Mouse (Mus musculus) neural tube, embryonic 12.5 days (tissue): Measurements from ENCODE around the gene Tlx1. TPM values are rescaled to one million over a fixed set of nuclear protein-coding genes. Genes with fewer than 3 reads are reported as not detected.

ENCODE experiments used
- ATAC-seq: fragments of 200-750 bp; cut with Nextera tagmentation; 2 replicates; pipeline ENCODE4 v1.8.0; 2017; ENCODE audit warnings: low read depth, mild to moderate bottlenecking, moderate TSS enrichment, moderate library complexity; ENCODE audit not compliant: low FRiP score
- H3K27ac ChIP-seq: fragments of 300-500 bp; sonication (generic); 2 replicates; pipeline ENCODE4 v1.5.1; 2016
- H3K27me3 ChIP-seq: fragments of 300-500 bp; sonication (generic); replicated peaks from 2 replicates; pipeline ENCODE4 v1.6.1; 2016; ENCODE audit warnings: mild to moderate bottlenecking
- H3K36me3 ChIP-seq: fragments of 300-500 bp; sonication (generic); 2 replicates; pipeline ENCODE4 v1.6.1; 2016; ENCODE audit warnings: mild to moderate bottlenecking
- H3K4me1 ChIP-seq: fragments of 300-500 bp; sonication (generic); 2 replicates; pipeline ENCODE4 v1.6.1; 2016
- H3K4me2 ChIP-seq: fragments of 300-500 bp; sonication (generic); replicated peaks from 2 replicates; pipeline ENCODE4 v1.6.1; 2016; ENCODE audit warnings: mild to moderate bottlenecking
- H3K4me3 ChIP-seq: fragments of 300-500 bp; sonication (generic); 2 replicates; pipeline ENCODE4 v1.5.1; 2016
- H3K9ac ChIP-seq: fragments of 300-500 bp; sonication (generic); 2 replicates; pipeline ENCODE4 v1.6.1; 2016; ENCODE audit warnings: mild to moderate bottlenecking
- H3K9me3 ChIP-seq: fragments of 300-500 bp; sonication (generic); 2 replicates; pipeline ENCODE4 v1.6.1; 2016; ENCODE audit warnings: mild to moderate bottlenecking
- WGBS: fragments of 180-500 bp; shearing (Covaris S2); methylation state at CpG from one replicate; pipeline ENCODE4 v1.1.7; 2016; 5-methylcytosine and 5-hydroxymethylcytosine counted together
- polyA plus RNA-seq: library from polyadenylated mRNA; unstranded; fragments of >200 nt; fragmentation: Nextera tagmentation; extraction: Ambion mirVana; gene quantifications from 2 replicates; pipeline ENCODE4 v1.2.1, GENCODE M21; 2016

Tlx1 gene
- polyA plus RNA-seq, 1 experiment from 2014 or later: 2.0 TPM

DNA sequence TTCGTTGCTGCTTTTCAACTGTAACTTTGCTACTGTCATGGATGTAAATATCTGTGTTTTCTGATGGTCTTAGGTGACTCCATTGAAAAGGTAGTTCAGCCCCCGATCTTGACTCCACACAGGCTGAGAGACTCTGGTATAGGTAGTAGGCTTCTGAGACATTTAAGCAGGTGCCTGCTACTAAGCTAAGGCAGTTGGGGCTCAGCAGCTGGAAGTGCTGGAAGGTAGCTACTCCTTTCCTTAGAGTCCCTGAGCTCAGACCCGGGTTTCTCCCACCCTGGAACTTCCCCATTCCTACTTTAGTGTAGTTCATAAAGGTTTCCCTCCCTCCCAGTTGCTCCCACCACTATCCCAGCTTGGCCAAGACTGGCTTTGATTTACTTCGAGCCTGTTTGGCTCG is 9.5 kb downstream of the Tlx1 start:
- no peak overlapping the region for H3K4me2 ChIP-seq
- no peaks in the 10 kb centered on the region for H3K36me3 ChIP-seq
- peaks cover 100% of the 10 kb centered on the region for H3K27me3 ChIP-seq
- H3K4me1 ChIP-seq: no peaks in the 10 kb centered on the region
- H3K27ac ChIP-seq: no peak overlapping the region
- H3K4me3 ChIP-seq: no peak overlapping the region
- ATAC-seq: no peak
- H3K9ac ChIP-seq: no peak overlapping the region
- WGBS: under 1% methylated on average over 5 of the region's 5 CpGs
- H3K9me3 ChIP-seq: no peaks in the 10 kb centered on the region

GRCm38 (mm10) chr19:45160523-45160922 is 10.0 kb downstream of the Tlx1 start:
- WGBS: under 1% methylated on average over 5 of the region's 5 CpGs
- Histone ChIP-seq H3K9me3 (no peaks in the 10 kb centered on the region), H3K9ac (no peak overlapping the region), H3K27ac (no peak overlapping the region), H3K36me3 (no peaks in the 10 kb centered on the region), H3K4me2 (no peak overlapping the region), H3K4me3 (no peak overlapping the region), H3K27me3 (peaks cover 100% of the 10 kb centered on the region), H3K4me1 (no peaks in the 10 kb centered on the region)
- no peak for ATAC-seq

GRCm38 (mm10) chr19:45161093-45161492 is 10.6 kb downstream of the Tlx1 start:
- no peak for ATAC-seq
- WGBS: under 1% methylated on average over 12 of the region's 12 CpGs
- H3K27me3 ChIP-seq: peaks cover 100% of the 10 kb centered on the region

GRCm38 (mm10) chr19:45162181-45162580 is 11.7 kb downstream of the Tlx1 start:
- Histone ChIP-seq H3K27me3 (peaks cover 98% of the 10 kb centered on the region), H3K4me2 (no peak overlapping the region), H3K27ac (no peak overlapping the region), H3K4me1 (no peaks in the 10 kb centered on the region), H3K9me3 (no peaks in the 10 kb centered on the region), H3K36me3 (no peaks in the 10 kb centered on the region), H3K4me3 (no peak overlapping the region), H3K9ac (no peak overlapping the region)
- 46% methylated on average over 7 of the region's 7 CpGs for WGBS
- ATAC-seq: no peak

More at GRCm38 (mm10) chr19:45161093-45161492, 10.6 kb downstream of the Tlx1 start:
- Histone ChIP-seq H3K4me3 (no peak overlapping the region), H3K27ac (no peak overlapping the region), H3K9me3 (no peaks in the 10 kb centered on the region), H3K9ac (no peak overlapping the region), H3K36me3 (no peaks in the 10 kb centered on the region), H3K4me2 (no peak overlapping the region), H3K4me1 (no peaks in the 10 kb centered on the region)

GRCm38 (mm10) chr19:45162871-45163270 is 12.4 kb downstream of the Tlx1 start:
- H3K4me3 ChIP-seq: no peak overlapping the region

DNA sequence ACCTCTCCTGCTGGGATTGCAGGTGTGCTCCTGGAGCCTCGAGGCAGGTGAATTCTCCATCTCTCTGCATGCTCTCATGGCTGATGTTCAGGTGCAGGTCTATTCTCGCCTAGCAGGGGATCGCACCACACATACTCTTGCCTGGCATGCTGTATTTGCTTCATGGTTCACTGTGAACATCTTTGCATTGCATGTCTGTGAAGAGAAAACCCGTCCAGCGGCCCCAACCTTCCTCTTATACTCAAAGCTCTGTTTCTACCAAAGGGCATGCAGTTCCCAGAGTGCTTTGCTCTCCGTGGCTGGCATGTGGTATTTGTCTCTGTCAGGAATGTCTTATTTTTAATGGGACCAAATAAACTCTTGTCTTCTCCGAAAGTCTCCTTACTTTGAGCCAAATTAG is 20.0 kb downstream of the Tlx1 start:
- Histone ChIP-seq H3K4me2 (no peak overlapping the region), H3K27me3 (peaks cover 51% of the 10 kb centered on the region), H3K9me3 (no peaks in the 10 kb centered on the region), H3K36me3 (no peaks in the 10 kb centered on the region), H3K4me3 (no peak overlapping the region), H3K4me1 (no peaks in the 10 kb centered on the region), H3K9ac (no peak overlapping the region), H3K27ac (no peak overlapping the region)
- WGBS: 77% methylated on average over 7 of the region's 7 CpGs
- ATAC-seq: no peak

More at GRCm38 (mm10) chr19:45162871-45163270, 12.4 kb downstream of the Tlx1 start:
- 6% methylated on average over 12 of the region's 12 CpGs for WGBS
- Histone ChIP-seq H3K27me3 (peaks cover 95% of the 10 kb centered on the region), H3K4me2 (no peak overlapping the region), H3K9me3 (no peaks in the 10 kb centered on the region), H3K36me3 (no peaks in the 10 kb centered on the region), H3K9ac (no peak overlapping the region), H3K27ac (no peak overlapping the region), H3K4me1 (no peaks in the 10 kb centered on the region)
- ATAC-seq: no peak

- H3K27me3 ChIP-seq: peaks cover 24% of the 10 kb centered on the region
- H3K9ac ChIP-seq: no peak overlapping the region
- peaks cover 4% of the 10 kb centered on the region for H3K4me1 ChIP-seq
- ATAC-seq: no peak
- H3K4me3 ChIP-seq: no peak overlapping the region
- no peak overlapping the region for H3K27ac ChIP-seq
- 61% methylated on average over 7 of the region's 7 CpGs for WGBS
- H3K9me3 ChIP-seq: no peaks in the 10 kb centered on the region
- H3K4me2 ChIP-seq: no peak overlapping the region
- H3K36me3 ChIP-seq: no peaks in the 10 kb centered on the region
Measured at GRCm38 (mm10) chr19:45174803-45175202, 24.3 kb downstream of the Tlx1 start.

GRCm38 (mm10) chr19:45176269-45176668 is 25.8 kb downstream of the Tlx1 start:
- Histone ChIP-seq H3K9me3 (no peaks in the 10 kb centered on the region), H3K36me3 (no peaks in the 10 kb centered on the region), H3K27ac (no peak overlapping the region), H3K4me2 (no peak overlapping the region), H3K4me1 (peaks cover 4% of the 10 kb centered on the region), H3K27me3 (peaks cover 20% of the 10 kb centered on the region), H3K4me3 (no peak overlapping the region), H3K9ac (no peak overlapping the region)
- WGBS: 74% methylated on average over 8 of the region's 8 CpGs
- no peak for ATAC-seq

- H3K4me1 ChIP-seq: peaks cover 4% of the 10 kb centered on the region
- H3K27me3 ChIP-seq: peaks cover 17% of the 10 kb centered on the region; the same call in 1 of the 2 replicates
- no peaks in the 10 kb centered on the region for H3K36me3 ChIP-seq
- no peak overlapping the region for H3K9ac ChIP-seq
- no peaks in the 10 kb centered on the region for H3K9me3 ChIP-seq
- no peak overlapping the region for H3K4me3 ChIP-seq
- 23% methylated on average over 26 of the region's 26 CpGs for WGBS
- no peak overlapping the region for H3K27ac ChIP-seq
- peak overlapping the region; percentile 37 for H3K4me2 ChIP-seq
- ATAC-seq: peak; percentile 41; the same call in 1 of the 2 replicates
Measured at GRCm38 (mm10) chr19:45177004-45177737, 26.7 kb downstream of the Tlx1 start.

DNA sequence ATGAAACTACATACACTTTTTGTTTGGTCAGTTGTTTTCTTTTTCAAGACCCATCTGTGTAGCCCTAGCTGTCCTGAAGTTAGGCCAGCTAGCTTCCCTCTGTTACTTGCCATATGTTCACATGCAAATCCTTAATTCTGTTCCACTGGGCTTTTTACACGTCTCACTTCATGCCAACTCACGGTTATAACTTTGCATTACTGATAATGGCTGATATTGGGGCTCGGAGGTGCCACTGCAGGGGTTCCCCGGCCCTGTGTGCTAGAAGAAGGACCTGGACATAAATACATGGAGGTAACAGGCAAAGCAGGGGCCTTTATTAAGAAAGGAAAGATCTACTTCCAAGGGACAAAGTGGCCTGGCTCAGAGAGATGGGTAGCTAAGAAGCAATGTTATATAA is 29.0 kb downstream of the Tlx1 start:
- Histone ChIP-seq H3K9me3 (no peaks in the 10 kb centered on the region), H3K27ac (no peak overlapping the region), H3K9ac (no peak overlapping the region), H3K4me3 (no peak overlapping the region), H3K4me1 (peaks cover 4% of the 10 kb centered on the region), H3K36me3 (no peaks in the 10 kb centered on the region), H3K4me2 (no peak overlapping the region), H3K27me3 (0 out of 2 replicates have a peak, but pooled peaks cover 4% of the 10 kb centered on the region)
- WGBS: 86% methylated on average over 4 of the region's 4 CpGs
- no peak for ATAC-seq

DNA sequence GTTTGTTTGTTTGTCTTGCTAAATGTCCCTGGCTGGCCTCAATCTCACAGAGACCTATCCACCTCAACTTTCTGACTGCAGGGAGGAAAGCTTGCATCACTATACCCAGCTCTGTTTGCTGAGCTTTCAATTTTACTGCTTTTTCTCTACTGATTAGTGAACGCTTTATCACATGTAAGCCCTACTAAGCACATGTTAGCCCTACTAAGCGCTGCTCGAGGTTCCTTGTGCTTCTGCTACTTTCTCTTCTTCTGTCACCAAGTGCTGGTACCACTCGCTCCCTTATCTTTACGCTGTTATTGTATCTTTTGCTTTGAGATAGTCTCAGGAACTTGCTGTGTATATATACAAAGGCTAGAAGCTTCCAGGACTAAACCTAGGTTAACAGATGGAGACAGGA is 30.0 kb downstream of the Tlx1 start:
- peaks cover 4% of the 10 kb centered on the region for H3K4me1 ChIP-seq
- 0 out of 2 replicates have a peak, but pooled peaks cover 4% of the 10 kb centered on the region for H3K27me3 ChIP-seq
- 90% methylated on average over 5 of the region's 5 CpGs for WGBS
- no peak overlapping the region for H3K4me2 ChIP-seq
- no peak overlapping the region for H3K4me3 ChIP-seq
- no peak overlapping the region for H3K9ac ChIP-seq
- H3K36me3 ChIP-seq: no peaks in the 10 kb centered on the region
- ATAC-seq: no peak
- H3K27ac ChIP-seq: no peak overlapping the region
- H3K9me3 ChIP-seq: no peaks in the 10 kb centered on the region

DNA sequence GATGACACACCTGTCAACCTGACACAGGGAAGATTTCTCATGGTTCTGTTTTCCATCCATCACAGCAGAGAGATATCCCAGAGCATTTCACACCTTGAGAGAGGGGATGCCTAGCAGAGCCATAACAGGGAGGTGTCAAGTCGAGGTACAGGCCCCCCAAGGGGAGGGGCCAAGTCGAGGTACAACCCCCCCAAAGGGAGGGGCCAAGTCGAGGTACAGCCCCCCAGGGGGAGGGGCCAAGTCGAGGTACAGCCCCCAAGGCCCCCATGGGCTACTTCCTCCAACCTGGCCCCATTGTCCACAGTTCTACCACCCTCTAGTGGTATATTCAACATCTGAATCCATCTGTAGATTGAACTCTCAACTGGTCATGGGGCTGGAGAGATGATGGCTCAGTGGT is 44.2 kb downstream of the Tlx1 start:
- Histone ChIP-seq H3K27ac (no peak overlapping the region), H3K4me2 (no peak overlapping the region), H3K9me3 (peaks cover 12% of the 10 kb centered on the region; the same call in 1 of the 2 replicates), H3K9ac (no peak overlapping the region), H3K4me1 (no peaks in the 10 kb centered on the region), H3K4me3 (no peak overlapping the region), H3K36me3 (no peaks in the 10 kb centered on the region), H3K27me3 (no peaks in the 10 kb centered on the region)
- ATAC-seq: no peak
- WGBS: 55% methylated on average over 4 of the region's 4 CpGs

DNA sequence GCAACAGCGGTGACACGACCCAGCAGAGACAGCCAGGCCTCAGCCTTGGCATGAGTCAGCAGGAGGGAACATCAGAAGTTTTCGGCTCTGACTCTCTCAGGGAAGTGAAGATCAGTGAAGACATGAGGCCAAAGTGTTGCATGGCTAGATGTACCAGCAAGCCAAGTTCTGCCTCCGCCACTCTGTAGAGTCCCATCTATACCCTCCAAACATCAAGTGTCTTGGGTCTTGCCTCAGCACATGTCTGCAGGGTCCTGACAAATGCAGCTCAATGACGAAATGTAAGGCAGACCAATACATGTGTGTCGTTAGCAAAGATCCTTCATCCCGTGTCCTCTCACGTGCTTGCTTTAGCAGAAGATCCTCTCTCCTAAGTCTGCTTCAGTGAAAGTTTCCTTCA is 46.5 kb downstream of the Tlx1 start:
- Histone ChIP-seq H3K36me3 (no peaks in the 10 kb centered on the region), H3K27me3 (no peaks in the 10 kb centered on the region), H3K9ac (no peak overlapping the region), H3K27ac (no peak overlapping the region), H3K4me2 (no peak overlapping the region), H3K4me1 (no peaks in the 10 kb centered on the region), H3K4me3 (no peak overlapping the region), H3K9me3 (peaks cover 10% of the 10 kb centered on the region; the same call in 1 of the 2 replicates)
- no peak for ATAC-seq
- 89% methylated on average over 8 of the region's 8 CpGs for WGBS
